9 mouse cellular contexts compared by ENCODE assay signal in genomic region chr6:85160201-85160923, GRCm38 (mm10). TPM values are rescaled to one million over a fixed set of nuclear protein-coding genes. Genes with fewer than 3 reads are reported as not detected.
A peak's percentile ranks its signal among the peaks of the same experiment; 100 is the strongest.
DNase-seq lines count a peak whose midpoint lies in the region; ATAC-seq lines count a peak whose summit lies in the region.
"Had no signal": no experiment of that assay in that cellular context is flagged by ENCODE, and none has a peak within 500 bp of the region (broad histone marks: within the 10 kb centered on the region; RNA-seq: fewer than 3 reads in every experiment).

No protein-coding gene starts in this region.

- no peaks in the 10 kb centered on the region for H3K9me3 ChIP-seq in embryonic facial prominence, embryonic 11.5 days (replicated peaks; ENCODE audit: control insufficient read depth, low read length)
- H3K9me3 ChIP-seq in heart, embryonic 10.5 days, result no peaks in the 10 kb centered on the region

- no peaks in the 10 kb centered on the region for H3K27me3 ChIP-seq in embryonic facial prominence, embryonic 11.5 days (ENCODE audit: control insufficient read depth, insufficient read depth, low read length)
- H3K27me3 ChIP-seq in heart, embryonic 10.5 days (ENCODE audit: insufficient read depth, poor library complexity, severe bottlenecking), result peaks cover 16% of the 10 kb centered on the region; the same call in 1 of the 2 replicates

- DNase-seq in ES-CJ7 (ENCODE audit: low read depth, low spot score), result peak; percentile 87
- peak; percentile 87 for DNase-seq in adrenal gland, postnatal 10 days
- peak; percentile 91 for DNase-seq in embryonic facial prominence, embryonic 11.5 days (ENCODE audit: low spot score)
- peak; percentile 80 for DNase-seq in heart, embryonic 10.5 days (ENCODE audit: low spot score)
- DNase-seq in layer of hippocampus, adult 18-20 months (ENCODE audit: low spot score in 2 of 2), result peak; percentile 52 to 88
- peak; percentile 82 for DNase-seq in lung, postnatal 10 days
- DNase-seq in right cerebral cortex, postnatal 14 days, result peak; percentile 86
- DNase-seq in urinary bladder, postnatal 4 days (ENCODE audit: low spot score in 2 of 2), result peak; percentile 54 to 82

- H3K4me3 ChIP-seq in embryonic facial prominence, embryonic 11.5 days (ENCODE audit: low read depth, low read length), result no peak overlapping the region
- no peak overlapping the region for H3K4me3 ChIP-seq in heart, embryonic 10.5 days

- H3K9ac ChIP-seq in embryonic facial prominence, embryonic 11.5 days (replicated peaks; ENCODE audit: low read length), result no peak overlapping the region

- no peaks in the 10 kb centered on the region for H3K4me1 ChIP-seq in embryonic facial prominence, embryonic 11.5 days (ENCODE audit: control insufficient read depth, insufficient read depth, low read length)
- 0 out of 2 replicates have a peak, but pooled peaks cover 2% of the 10 kb centered on the region for H3K4me1 ChIP-seq in heart, embryonic 10.5 days

- no peaks in the 10 kb centered on the region for H3K36me3 ChIP-seq in embryonic facial prominence, embryonic 11.5 days (replicated peaks; ENCODE audit: control insufficient read depth, insufficient read depth, low read depth, low read length)
- no peaks in the 10 kb centered on the region for H3K36me3 ChIP-seq in heart, embryonic 10.5 days

- ATAC-seq in embryonic facial prominence, embryonic 11.5 days (replicated peaks; ENCODE audit: insufficient number of reproducible peaks, low FRiP score, low TSS enrichment, low read depth), result peak; percentile 26; the same call in 1 of the 2 replicates

- 31% methylated on average over 4 of the region's 4 CpGs for WGBS in embryonic facial prominence, embryonic 11.5 days
- 47% methylated on average over 4 of the region's 4 CpGs for WGBS in heart, embryonic 10.5 days

- no peak overlapping the region for H3K27ac ChIP-seq in embryonic facial prominence, embryonic 11.5 days (replicated peaks; ENCODE audit: low read depth, low read length)
- H3K27ac ChIP-seq in heart, embryonic 10.5 days, result no peak overlapping the region
- H3K27ac ChIP-seq: macrophage had no signal

- no peak overlapping the region for H3K4me2 ChIP-seq in embryonic facial prominence, embryonic 11.5 days (ENCODE audit: low read depth, low read length)

RNA-seq across cellular contexts. Expression of gene Spr, which starts 22.8 kb away (rescaled TPM):
- total RNA-seq in adrenal gland, postnatal 10 days (2021), result 10 to 100 TPM; 72.1 to 75.5 TPM
- polyA plus RNA-seq in embryonic facial prominence, embryonic 11.5 days (2014; fragmentation: Nextera tagmentation; extraction: Ambion mirVana), result 54.5 and 62.2 TPM in 2 replicates
- polyA plus RNA-seq in heart, embryonic 10.5 days (2016; fragmentation: Nextera tagmentation; extraction: Ambion mirVana), result 57.2 and 69.2 TPM in 2 replicates
- 10 to 100 TPM; 54.5 to 55.2 TPM for total RNA-seq in layer of hippocampus, adult 18-20 months (2021)

RNA-seq across cellular contexts. Expression of gene Emx1, which starts 26.9 kb away (rescaled TPM):
- not detected for total RNA-seq in adrenal gland, postnatal 10 days (2021)
- 0.56 and 0.88 TPM in 2 replicates for polyA plus RNA-seq in embryonic facial prominence, embryonic 11.5 days (2014; fragmentation: Nextera tagmentation; extraction: Ambion mirVana)
- 0.15 and 0.85 TPM in 2 replicates for polyA plus RNA-seq in heart, embryonic 10.5 days (2016; fragmentation: Nextera tagmentation; extraction: Ambion mirVana)
- 10 to 100 TPM; 17.0 to 19.3 TPM for total RNA-seq in layer of hippocampus, adult 18-20 months (2021)
- polyA plus RNA-seq: macrophage had no signal

Comparison
In these comparisons a context has a peak if more than half of its experiments do, and no peak if none do; other contexts are left out.
1. RNA of gene Emx1, which starts 26.9 kb away (total RNA-seq): 17.0 to 19.3 TPM in layer of hippocampus, adult 18-20 months; not detected in adrenal gland, postnatal 10 days; every median in the first group is over 10 times any median in the second.
2. Peak in every context shown above with its lines, with median percentiles within 50 percentile points of each other: DNase-seq.